Mouse (Mus musculus) hindbrain, embryonic 15.5 days (tissue): ENCODE data around the gene Cdh16. TPM values are rescaled to one million over a fixed set of nuclear protein-coding genes. Genes with fewer than 3 reads are reported as not detected.
A peak's percentile ranks its signal among the peaks of the same experiment; 100 is the strongest.

ENCODE experiments used
- ATAC-seq: fragments of 200-750 bp; cut with Nextera tagmentation; 2 replicates; pipeline ENCODE4 v1.8.0; 2017; ENCODE audit warnings: low read depth, moderate number of reproducible peaks, moderate TSS enrichment; ENCODE audit not compliant: low FRiP score
- H3K27ac ChIP-seq: fragments of 300-500 bp; sonication (generic); replicated peaks from 2 replicates; pipeline ENCODE4 v1.5.1; 2015; ENCODE audit warnings: mild to moderate bottlenecking, inconsistent platforms
- H3K27me3 ChIP-seq: fragments of 300-500 bp; sonication (generic); 2 replicates; pipeline ENCODE4 v1.6.1; 2015; ENCODE audit warnings: control low read depth, inconsistent platforms
- H3K36me3 ChIP-seq: fragments of 300-500 bp; sonication (generic); 2 replicates; pipeline ENCODE4 v1.6.1; 2015; ENCODE audit warnings: control low read depth, inconsistent platforms
- H3K4me1 ChIP-seq: fragments of 300-500 bp; sonication (generic); replicated peaks from 2 replicates; pipeline ENCODE4 v1.6.1; 2015; ENCODE audit warnings: control low read depth, inconsistent platforms
- H3K4me2 ChIP-seq: fragments of 300-500 bp; sonication (generic); 2 replicates; pipeline ENCODE4 v1.6.1; 2015; ENCODE audit warnings: moderate library complexity, mild to moderate bottlenecking, inconsistent platforms
- H3K4me3 ChIP-seq: fragments of 300-500 bp; sonication (generic); 2 replicates; pipeline ENCODE4 v1.5.1; 2015; ENCODE audit warnings: mild to moderate bottlenecking, inconsistent platforms
- H3K9ac ChIP-seq: fragments of 300-500 bp; sonication (generic); 2 replicates; pipeline ENCODE4 v1.6.1; 2015; ENCODE audit warnings: inconsistent platforms
- H3K9me3 ChIP-seq: fragments of 300-500 bp; sonication (generic); 2 replicates; pipeline ENCODE4 v1.6.1; 2016; ENCODE audit warnings: control low read depth, inconsistent platforms
- WGBS: fragments of 180-500 bp; shearing (Covaris S2); methylation state at CpG from one replicate; pipeline ENCODE4 v1.1.7; 2015; 5-methylcytosine and 5-hydroxymethylcytosine counted together
- polyA plus RNA-seq: library from polyadenylated mRNA; unstranded; fragments of >200 nt; fragmentation: Nextera tagmentation; extraction: Ambion mirVana; gene quantifications from 2 replicates; pipeline ENCODE4 v1.2.1, GENCODE M21; 2015

The Cdh16 gene
- polyA plus RNA-seq, 1 experiment from 2014 or later, result not detected

DNA sequence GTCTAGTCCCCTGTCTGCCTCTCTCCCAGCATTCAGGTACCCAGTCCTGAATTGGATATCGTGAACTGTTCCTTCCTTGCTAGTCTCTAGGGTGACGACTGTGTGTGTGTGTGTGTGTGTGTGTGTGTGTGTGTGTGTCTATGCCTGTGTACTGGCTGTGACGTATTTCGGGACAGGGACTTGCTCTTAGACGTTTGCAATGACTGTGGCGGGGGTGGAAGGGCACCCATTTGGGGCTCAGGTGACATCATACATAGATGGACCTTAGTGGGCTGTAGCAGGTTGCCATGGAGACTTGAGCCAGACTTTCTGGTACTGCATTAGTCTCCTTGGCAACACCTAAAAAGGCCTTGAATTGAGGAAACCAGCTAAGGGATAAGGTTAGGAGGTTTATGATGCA, 8.3 kb upstream of the Cdh16 start:
- Histone ChIP-seq H3K27me3 (peaks cover 7% of the 10 kb centered on the region), H3K36me3 (0 out of 2 replicates have a peak, but pooled peaks cover 7% of the 10 kb centered on the region), H3K27ac (no peak overlapping the region), H3K4me3 (no peak overlapping the region), H3K4me1 (peaks cover 14% of the 10 kb centered on the region), H3K9me3 (no peaks in the 10 kb centered on the region), H3K9ac (no peak overlapping the region), H3K4me2 (no peak overlapping the region)
- peak; percentile 49 for ATAC-seq
- WGBS, result 61% methylated on average over 6 of the region's 6 CpGs

DNA sequence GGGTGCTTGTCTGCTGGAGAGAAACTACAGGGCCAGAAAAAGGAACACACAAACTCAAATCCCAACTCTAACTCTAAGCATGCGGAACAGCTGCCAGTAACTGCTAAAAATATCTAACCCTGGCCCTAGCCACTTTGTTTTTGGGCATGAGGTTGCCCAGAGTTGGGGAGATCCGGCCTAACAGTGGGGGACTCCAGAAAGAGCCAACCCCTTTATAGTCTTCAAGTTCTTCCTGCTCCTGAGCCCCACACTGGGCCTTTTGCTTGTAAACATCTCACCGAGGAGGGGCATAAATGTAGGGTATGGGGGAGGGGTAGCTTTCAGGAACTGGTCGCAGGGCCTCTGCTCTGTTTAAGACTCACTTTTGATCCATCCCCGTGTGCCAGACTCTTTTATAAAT, 7.8 kb upstream of the Cdh16 start:
- ATAC-seq, result no peak
- H3K4me2 ChIP-seq, result peak overlapping the region; percentile 59
- WGBS, result 34% methylated on average over 5 of the region's 5 CpGs

DNA sequence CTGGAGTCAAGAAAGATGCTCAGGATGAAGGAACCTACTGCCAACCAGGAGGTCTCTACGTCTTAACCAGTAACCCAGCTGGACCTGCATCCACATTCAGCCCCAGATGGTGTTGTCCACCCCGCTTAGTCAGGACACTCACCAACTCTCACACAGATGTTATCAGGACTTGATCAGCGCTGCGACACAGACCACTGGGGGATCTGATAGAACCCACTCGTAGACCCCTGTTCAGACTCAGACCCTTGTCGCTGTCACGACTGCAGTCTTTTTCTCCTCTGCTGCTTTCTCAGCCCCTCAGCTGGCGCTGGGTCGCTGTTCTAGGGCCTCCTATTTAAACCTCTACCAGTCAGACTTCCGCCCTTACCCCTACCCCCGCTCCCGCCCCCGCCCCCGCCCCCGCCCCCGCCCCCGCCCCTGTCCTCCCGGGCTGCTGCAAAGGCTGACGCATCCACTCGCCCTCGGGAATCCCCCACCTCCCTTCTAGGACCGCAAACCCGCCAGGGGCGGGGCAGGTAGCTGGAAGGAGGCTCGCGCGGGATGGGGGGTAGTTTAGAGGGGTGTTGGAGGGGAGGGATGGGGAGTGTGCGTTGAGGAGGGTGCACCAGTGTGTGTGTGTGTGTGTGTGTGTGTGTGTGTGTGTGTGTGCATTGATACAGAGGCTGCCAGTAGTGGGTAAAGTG, 6.9 kb upstream of the Cdh16 start, which contains the start of gene Rrad:
Gene Rrad (minus strand): TSS at position 347 of the 683 bp plus-strand sequence.
- ATAC-seq, result no peak; the same call in 1 of the 2 replicates
- WGBS, result under 1% methylated on average over 26 of the region's 28 CpGs
- Histone ChIP-seq H3K9ac (peak within 1 kb of the TSS; percentile 27; the same call in 1 of the 2 replicates), H3K27me3 (peaks cover 7% of the 10 kb centered on the region), H3K4me3 (peak within 1 kb of the TSS; percentile 30), H3K9me3 (no peaks in the 10 kb centered on the region), H3K4me1 (peaks cover 14% of the 10 kb centered on the region), H3K27ac (no peak within 1 kb of the TSS), H3K4me2 (peak within 1 kb of the TSS; percentile 59), H3K36me3 (0 out of 2 replicates have a peak, but pooled peaks cover 7% of the 10 kb centered on the region)

More for the DNA sequence above, 7.8 kb upstream of the Cdh16 start:
- Histone ChIP-seq H3K27ac (no peak overlapping the region), H3K9me3 (no peaks in the 10 kb centered on the region), H3K27me3 (peaks cover 7% of the 10 kb centered on the region), H3K9ac (no peak overlapping the region), H3K4me3 (no peak overlapping the region), H3K4me1 (peaks cover 14% of the 10 kb centered on the region), H3K36me3 (0 out of 2 replicates have a peak, but pooled peaks cover 7% of the 10 kb centered on the region)

DNA sequence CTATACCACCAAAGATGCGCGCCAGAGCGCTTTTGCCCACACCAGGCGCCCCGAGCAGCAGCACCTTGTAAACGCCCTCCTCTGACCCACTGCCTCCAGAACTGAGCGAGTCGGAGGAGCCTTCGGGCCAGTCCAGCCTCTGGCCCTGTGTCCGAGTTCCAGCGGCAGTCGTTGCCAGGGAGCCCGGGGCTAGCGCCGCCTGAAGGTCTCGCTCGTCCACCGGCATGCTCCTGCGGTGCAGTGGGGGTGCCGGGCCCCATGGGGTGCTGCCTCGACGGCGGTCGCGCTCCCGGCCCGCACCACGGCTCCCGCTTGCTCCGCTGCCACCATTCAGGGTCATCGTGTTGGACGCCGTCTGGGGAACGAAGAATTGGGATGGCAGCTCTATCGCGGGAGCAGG, 6.4 kb upstream of the Cdh16 start:
- ATAC-seq, result no peak; the same call in 1 of the 2 replicates

DNA sequence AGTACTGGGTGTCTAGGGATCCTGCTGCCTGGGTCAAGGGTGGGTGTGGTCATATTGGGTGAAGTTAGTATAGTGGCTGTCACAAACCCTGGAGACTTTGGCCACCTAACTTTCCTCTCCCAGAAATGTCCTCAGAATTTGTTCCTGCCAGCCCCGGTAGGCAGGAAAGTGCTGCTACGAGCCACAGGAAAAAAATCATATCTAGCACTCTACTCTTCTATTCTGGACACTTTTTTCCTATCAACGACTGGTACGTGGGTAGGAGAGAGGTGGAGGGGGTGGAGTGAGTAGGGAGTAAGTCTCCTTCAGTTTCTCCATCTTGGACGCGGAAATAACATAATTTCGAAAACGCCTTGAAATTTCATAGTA, 5.9 kb upstream of the Cdh16 start:
- 40% methylated on average over 8 of the region's 8 CpGs for WGBS

More for the DNA sequence above, 6.4 kb upstream of the Cdh16 start:
- Histone ChIP-seq H3K4me1 (peaks cover 14% of the 10 kb centered on the region), H3K4me2 (peak overlapping the region; percentile 59), H3K36me3 (0 out of 2 replicates have a peak, but pooled peaks cover 7% of the 10 kb centered on the region), H3K27me3 (peaks cover 7% of the 10 kb centered on the region), H3K4me3 (peak overlapping the region; percentile 30), H3K27ac (no peak overlapping the region), H3K9me3 (no peaks in the 10 kb centered on the region), H3K9ac (peak overlapping the region; percentile 27; the same call in 1 of the 2 replicates)
- 2% methylated on average over 36 of the region's 36 CpGs for WGBS

DNA sequence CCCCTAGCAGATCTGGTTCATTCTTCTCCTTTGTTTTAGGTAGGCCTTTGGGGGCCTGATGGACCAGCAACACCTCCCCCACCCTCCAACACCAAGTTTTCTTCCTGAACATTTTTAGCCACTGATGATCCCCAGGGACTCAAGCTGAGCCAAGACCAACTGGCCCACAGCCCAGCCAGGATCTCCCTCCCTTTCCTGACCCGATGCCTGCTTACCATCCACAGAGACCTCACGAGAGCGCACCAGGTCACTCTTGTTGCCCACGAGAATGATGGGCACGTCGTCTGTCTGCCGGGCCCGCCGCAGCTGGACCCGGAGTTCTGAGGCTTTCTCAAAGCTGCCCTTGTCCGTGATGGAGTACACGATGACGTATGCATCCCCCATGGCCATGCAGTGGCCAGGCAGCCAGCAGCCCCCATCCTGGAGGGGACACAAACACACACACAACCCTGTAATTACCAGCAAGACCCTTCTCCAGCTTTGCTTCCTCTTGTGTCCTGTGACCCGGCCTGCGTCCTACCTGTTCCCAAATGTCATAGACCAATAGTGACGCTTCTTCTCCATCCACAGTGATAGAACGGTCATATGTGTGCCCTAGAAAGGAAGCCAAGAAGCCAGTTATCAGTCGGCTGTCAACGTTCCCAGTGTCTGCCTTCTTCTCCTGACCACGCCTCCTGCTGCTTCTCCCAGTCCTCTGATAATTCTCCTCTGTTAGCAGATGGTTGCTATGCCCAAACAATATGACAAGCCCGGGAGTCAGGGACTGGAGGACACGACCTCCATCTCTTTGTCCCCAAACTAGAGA, 5.3 kb upstream of the Cdh16 start:
- no peaks in the 10 kb centered on the region for H3K9me3 ChIP-seq
- no peak overlapping the region for H3K9ac ChIP-seq
- H3K27ac ChIP-seq, result no peak overlapping the region
- WGBS, result 73% methylated on average over 22 of the region's 22 CpGs
- no peak overlapping the region for H3K4me2 ChIP-seq
- no peaks in the 10 kb centered on the region for H3K36me3 ChIP-seq
- ATAC-seq, result no peak
- peaks cover 14% of the 10 kb centered on the region for H3K4me1 ChIP-seq
- peaks cover 7% of the 10 kb centered on the region for H3K27me3 ChIP-seq
- H3K4me3 ChIP-seq, result no peak overlapping the region

More for the DNA sequence above, 5.9 kb upstream of the Cdh16 start:
- Histone ChIP-seq H3K27me3 (peaks cover 7% of the 10 kb centered on the region), H3K4me3 (peak overlapping the region; percentile 30), H3K27ac (no peak overlapping the region), H3K4me1 (peaks cover 14% of the 10 kb centered on the region), H3K9me3 (no peaks in the 10 kb centered on the region), H3K36me3 (0 out of 2 replicates have a peak, but pooled peaks cover 6% of the 10 kb centered on the region), H3K4me2 (peak overlapping the region; percentile 59), H3K9ac (no peak overlapping the region)
- ATAC-seq, result no peak

DNA sequence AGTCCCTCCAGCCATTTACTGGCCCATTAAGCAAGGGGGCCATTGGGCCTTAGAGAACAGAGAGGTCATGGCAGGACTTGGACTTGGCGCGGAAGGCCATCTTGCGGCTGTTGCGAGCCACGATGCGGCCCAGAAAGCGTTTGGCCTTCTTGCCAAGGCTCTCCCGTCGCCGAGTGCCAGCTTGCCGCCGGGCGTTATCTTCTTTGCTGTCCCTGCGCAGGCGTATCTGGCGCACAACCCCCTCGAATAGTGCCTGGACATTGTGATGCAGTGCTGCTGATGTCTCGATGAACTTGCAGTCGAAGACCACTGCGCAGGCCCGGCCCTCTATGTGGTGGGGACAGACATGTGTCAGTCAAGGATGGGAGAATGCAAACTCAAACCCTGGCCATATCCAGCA, 4.2 kb upstream of the Cdh16 start:
- no peak overlapping the region for H3K27ac ChIP-seq
- no peak for ATAC-seq
- peaks cover 7% of the 10 kb centered on the region for H3K27me3 ChIP-seq
- no peak overlapping the region for H3K9ac ChIP-seq
- peaks cover 14% of the 10 kb centered on the region for H3K4me1 ChIP-seq
- H3K4me2 ChIP-seq, result no peak overlapping the region
- no peak overlapping the region for H3K4me3 ChIP-seq
- no peaks in the 10 kb centered on the region for H3K9me3 ChIP-seq
- WGBS, result 95% methylated on average over 21 of the region's 21 CpGs
- H3K36me3 ChIP-seq, result no peaks in the 10 kb centered on the region

DNA sequence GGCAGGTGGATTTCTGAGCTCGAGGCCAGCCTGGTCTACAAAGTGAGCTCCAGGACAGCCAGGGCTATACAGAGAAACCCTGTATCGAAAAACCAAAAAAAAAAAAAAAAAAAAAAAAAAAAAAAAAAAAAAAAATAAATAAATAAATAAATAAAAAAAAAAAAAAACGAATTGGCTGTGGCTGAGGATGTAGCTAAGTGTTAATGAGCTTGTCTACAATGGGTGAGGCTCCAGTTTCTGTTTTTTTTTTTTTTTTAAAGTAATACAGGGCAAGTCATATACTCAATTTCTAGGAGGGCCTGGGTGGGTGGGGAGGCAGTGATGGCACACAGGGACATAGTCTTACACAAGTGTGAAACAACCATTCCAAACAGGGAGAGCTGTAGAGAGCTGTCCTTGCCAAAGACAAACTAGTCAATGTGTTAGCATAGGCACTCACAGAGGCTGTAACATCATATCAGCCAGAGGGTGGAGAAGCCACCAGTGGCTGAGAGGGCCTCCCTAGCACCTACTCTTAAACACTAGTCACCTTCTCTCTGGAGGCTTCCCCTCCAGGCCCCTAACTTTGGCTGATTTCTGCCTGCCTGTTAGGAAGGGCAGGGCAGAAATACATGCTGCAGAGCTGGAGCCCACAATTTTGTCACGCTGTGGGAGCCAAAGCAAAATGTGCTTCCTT, 3.0 kb upstream of the Cdh16 start:
- peaks cover 7% of the 10 kb centered on the region for H3K27me3 ChIP-seq
- peaks cover 14% of the 10 kb centered on the region for H3K4me1 ChIP-seq
- no peaks in the 10 kb centered on the region for H3K36me3 ChIP-seq
- no peaks in the 10 kb centered on the region for H3K9me3 ChIP-seq
- 74% methylated on average over 4 of the region's 4 CpGs for WGBS
- no peak overlapping the region for H3K27ac ChIP-seq
- ATAC-seq, result no peak
- H3K9ac ChIP-seq, result no peak overlapping the region
- no peak overlapping the region for H3K4me3 ChIP-seq
- no peak overlapping the region for H3K4me2 ChIP-seq

DNA sequence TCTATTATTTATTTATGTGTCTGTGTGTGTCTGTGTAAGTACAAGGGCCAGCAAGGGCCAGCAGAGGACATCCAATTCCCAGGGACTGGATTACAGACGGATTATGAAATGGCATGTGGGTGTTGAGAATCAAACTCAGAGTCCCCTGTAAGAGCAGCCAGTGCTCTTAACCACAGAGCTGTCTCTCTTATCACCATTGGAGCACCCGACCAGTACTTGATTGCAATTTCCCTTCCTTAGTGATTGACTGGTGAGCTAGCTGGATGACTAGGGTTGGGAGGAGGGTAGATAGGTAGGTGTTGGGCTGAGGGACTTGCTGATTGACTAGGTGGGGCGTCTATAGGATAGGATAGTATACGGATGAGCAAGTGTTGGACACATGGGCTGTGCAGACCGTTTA, 3.4 kb downstream of the Cdh16 start:
- H3K27ac ChIP-seq, result no peak overlapping the region
- WGBS, result 89% methylated on average over 5 of the region's 5 CpGs
- H3K36me3 ChIP-seq, result no peaks in the 10 kb centered on the region
- no peaks in the 10 kb centered on the region for H3K9me3 ChIP-seq
- H3K9ac ChIP-seq, result no peak overlapping the region
- H3K27me3 ChIP-seq, result no peaks in the 10 kb centered on the region
- ATAC-seq, result no peak
- H3K4me3 ChIP-seq, result no peak overlapping the region
- H3K4me2 ChIP-seq, result no peak overlapping the region
- no peaks in the 10 kb centered on the region for H3K4me1 ChIP-seq

DNA sequence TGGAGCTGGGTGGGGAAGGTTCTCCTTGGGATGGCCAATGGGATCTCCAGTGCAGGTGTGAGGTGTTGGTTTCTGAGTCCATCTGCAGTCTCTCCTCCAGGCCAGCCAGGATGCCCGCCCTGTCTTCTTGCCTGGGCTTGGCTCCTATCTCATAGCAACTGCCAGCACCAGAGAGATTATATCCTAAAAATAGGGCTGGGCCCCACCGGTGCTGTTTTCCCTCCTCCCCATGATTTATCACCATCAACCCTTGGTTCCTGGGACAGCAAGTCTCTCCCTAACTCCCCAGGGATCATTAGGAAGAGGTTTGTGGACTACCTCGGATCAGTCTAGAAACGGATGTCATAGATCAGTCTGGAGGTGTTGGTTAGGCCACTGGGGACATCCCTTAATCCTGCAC, 11.1 kb downstream of the Cdh16 start:
- ATAC-seq, result no peak
- WGBS, result 83% methylated on average over 4 of the region's 4 CpGs
- Histone ChIP-seq H3K4me2 (no peak overlapping the region), H3K9ac (no peak overlapping the region), H3K4me1 (no peaks in the 10 kb centered on the region), H3K36me3 (no peaks in the 10 kb centered on the region), H3K27ac (no peak overlapping the region), H3K4me3 (no peak overlapping the region), H3K9me3 (no peaks in the 10 kb centered on the region), H3K27me3 (no peaks in the 10 kb centered on the region)

DNA sequence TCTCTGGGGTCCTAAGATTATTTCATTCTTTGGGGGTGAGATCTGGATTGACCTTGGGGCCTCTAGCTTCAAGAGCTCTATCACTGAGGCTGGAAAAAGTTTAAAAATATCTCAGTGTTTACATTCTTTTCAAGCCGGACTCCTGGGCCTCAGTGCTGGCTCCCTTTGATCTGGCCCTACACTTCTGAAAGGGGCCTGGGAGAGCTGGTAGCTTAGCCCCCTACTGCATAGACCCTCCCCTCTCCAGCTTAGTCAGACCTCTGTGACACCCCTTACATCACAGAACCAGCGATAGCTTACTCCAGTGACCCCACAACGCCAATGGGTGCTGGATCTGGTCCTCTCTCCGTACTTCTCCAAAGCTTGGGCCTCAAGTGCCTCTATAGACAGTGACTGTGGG, 12.6 kb downstream of the Cdh16 start:
- 78% methylated on average over 4 of the region's 4 CpGs for WGBS
- Histone ChIP-seq H3K27me3 (no peaks in the 10 kb centered on the region), H3K4me3 (no peak overlapping the region), H3K4me2 (no peak overlapping the region), H3K9me3 (no peaks in the 10 kb centered on the region), H3K27ac (no peak overlapping the region), H3K4me1 (no peaks in the 10 kb centered on the region), H3K9ac (no peak overlapping the region), H3K36me3 (no peaks in the 10 kb centered on the region)
- no peak; the same call in 1 of the 2 replicates for ATAC-seq
